Mouse (Mus musculus) heart, postnatal 0 days (tissue): Measurements from ENCODE around the gene Arntl. TPM values are rescaled to one million over a fixed set of nuclear protein-coding genes. Genes with fewer than 3 reads are reported as not detected.
A peak's percentile ranks its signal among the peaks of the same experiment; 100 is the strongest.

Experiments used
- ATAC-seq: fragments of 200-750 bp; cut with Nextera tagmentation; 2 replicates; pipeline ENCODE4 v1.8.0; 2017; ENCODE audit warnings: low read depth, moderate number of reproducible peaks, moderate library complexity; ENCODE audit not compliant: insufficient read depth
- DNase-seq: peaks from one replicate; pipeline ENCODE4 v3.0.0-alpha.2; 2016; ENCODE audit warnings: low spot score
- H3K27ac ChIP-seq: fragments of 300-500 bp; sonication (generic); 2 replicates; pipeline ENCODE4 v1.5.1; 2014; ENCODE audit warnings: low read depth, mild to moderate bottlenecking
- H3K27me3 ChIP-seq: fragments of 300-500 bp; sonication (generic); 2 replicates; pipeline ENCODE4 v1.6.1; 2014; ENCODE audit warnings: low read length, mixed read lengths; ENCODE audit not compliant: control insufficient read depth, insufficient read depth
- H3K36me3 ChIP-seq: fragments of 300-500 bp; sonication (generic); replicated peaks from 2 replicates; pipeline ENCODE4 v1.6.1; 2014; ENCODE audit warnings: low read length, mixed read lengths; ENCODE audit not compliant: control insufficient read depth, insufficient read depth
- H3K4me1 ChIP-seq: fragments of 300-500 bp; sonication (generic); 2 replicates; pipeline ENCODE4 v1.6.1; 2014; ENCODE audit warnings: antibody characterized with exemption; ENCODE audit not compliant: control insufficient read depth, insufficient read depth
- H3K4me2 ChIP-seq: fragments of 300-500 bp; sonication (generic); 2 replicates; pipeline ENCODE4 v1.6.1; 2014; ENCODE audit warnings: low read depth, mild to moderate bottlenecking, low read length, moderate library complexity
- H3K4me3 ChIP-seq: fragments of 300-500 bp; sonication (generic); 2 replicates; pipeline ENCODE4 v1.5.1; 2014; ENCODE audit warnings: low read depth, low read length
- H3K9ac ChIP-seq: fragments of 300-500 bp; sonication (generic); replicated peaks from 2 replicates; pipeline ENCODE4 v1.6.1; 2014; ENCODE audit warnings: low read depth, low read length, mixed read lengths
- H3K9me3 ChIP-seq: fragments of 300-500 bp; sonication (generic); replicated peaks from 2 replicates; pipeline ENCODE4 v1.6.1; 2016; ENCODE audit warnings: low read length; ENCODE audit not compliant: control insufficient read depth
- CTCF ChIP-seq: IDR thresholded peaks from 2 replicates; pipeline ENCODE4 v1.5.1; 2016; ENCODE audit warnings: antibody characterized with exemption, control low read depth, low read depth
- EP300 ChIP-seq: IDR thresholded peaks from 2 replicates; pipeline ENCODE4 v1.6.1; 2016; ENCODE audit warnings: antibody characterized with exemption, low read depth
- WGBS: fragments of 180-500 bp; shearing (Covaris S2); extraction: QIAGEN DNeasy Blood & Tissue Kit; methylation state at CpG from one replicate; pipeline ENCODE4 v1.1.7; 2014; 5-methylcytosine and 5-hydroxymethylcytosine counted together
- polyA plus RNA-seq: library from polyadenylated mRNA; unstranded; fragments of >200 nt; fragmentation: Nextera tagmentation; extraction: Ambion mirVana; gene quantifications from 2 replicates; pipeline ENCODE4 v1.2.1, GENCODE M21; 2015
- total RNA-seq: library from RNA; depleted of rRNA; stranded (reverse); fragments of >200 nt; gene quantifications from 2 replicates; pipeline ENCODE4 v1.2.3, GENCODE M21; 2014; ENCODE audit warnings: low replicate concordance

Arntl gene
- total and polyA plus RNA-seq, 2 experiments from 2014 or later = 4.6 to 9.3 TPM

DNA sequence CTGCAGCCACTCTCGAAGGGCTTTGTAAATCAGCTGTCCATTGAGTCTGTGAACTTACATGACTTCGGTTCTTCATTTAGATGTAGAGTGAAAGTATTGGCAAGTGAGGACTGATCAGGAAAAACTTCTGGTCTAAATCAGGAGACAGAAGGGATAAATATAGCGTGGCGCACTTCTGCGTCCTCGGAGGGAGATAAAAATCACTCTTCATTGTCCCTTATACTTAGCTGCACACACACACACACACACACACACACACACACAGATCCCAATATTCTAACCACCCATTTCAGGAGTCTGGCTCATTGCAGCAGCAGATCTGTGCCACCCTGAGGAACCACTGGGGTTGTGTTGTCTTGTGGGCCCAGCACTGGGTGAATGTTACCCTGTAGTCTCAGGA is 44.3 kb downstream of the Arntl start:
- WGBS = 28% methylated on average over 6 of the region's 6 CpGs
- TF ChIP-seq EP300 = no peak
- no peak for TF ChIP-seq CTCF
- Histone ChIP-seq H3K9ac (no peak overlapping the region), H3K9me3 (no peaks in the 10 kb centered on the region), H3K27ac (peak overlapping the region; percentile 95), H3K4me2 (peak overlapping the region; percentile 32; the same call in 1 of the 2 replicates), H3K27me3 (no peaks in the 10 kb centered on the region), H3K4me3 (no peak overlapping the region), H3K36me3 (no peaks in the 10 kb centered on the region; the same call in 1 of the 2 replicates), H3K4me1 (peaks cover 40% of the 10 kb centered on the region)
- ATAC-seq = no peak
- no peak for DNase-seq

DNA sequence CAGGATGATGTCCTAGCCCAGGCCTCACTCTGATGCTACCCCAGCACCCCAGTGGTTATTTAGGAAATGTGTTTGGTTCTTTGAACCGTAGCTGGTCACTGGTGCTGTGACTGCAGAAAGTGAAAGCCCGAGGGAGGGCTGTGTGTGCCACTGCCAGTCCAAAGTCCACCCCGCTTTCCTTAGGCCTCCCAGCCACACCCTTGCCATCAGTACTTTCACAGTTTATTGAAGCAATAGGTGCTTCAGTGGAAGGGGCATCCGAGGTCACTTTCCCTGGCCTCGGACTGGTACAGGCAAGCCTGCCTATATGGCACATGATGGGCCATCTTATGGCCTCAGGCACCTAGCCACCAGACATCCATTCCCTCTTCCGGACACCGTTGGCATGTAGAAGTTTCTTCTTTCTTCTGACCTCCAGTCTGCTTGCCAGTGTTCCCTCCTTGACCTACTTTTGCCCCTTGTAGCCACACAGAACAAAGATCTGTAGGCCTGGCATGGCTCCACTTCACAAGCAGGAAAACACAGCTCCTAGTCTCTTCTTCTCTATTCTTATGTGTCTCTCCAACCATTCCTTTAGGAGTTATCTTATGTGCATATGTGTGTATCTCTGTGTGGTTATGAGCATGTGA is 46.6 kb downstream of the Arntl start:
- no peak for TF ChIP-seq CTCF
- TF ChIP-seq EP300 = no peak
- no peaks in the 10 kb centered on the region for H3K36me3 ChIP-seq
- no peak overlapping the region for H3K4me3 ChIP-seq
- H3K27me3 ChIP-seq = no peaks in the 10 kb centered on the region
- peaks cover 33% of the 10 kb centered on the region for H3K4me1 ChIP-seq
- H3K27ac ChIP-seq = no peak overlapping the region
- no peaks in the 10 kb centered on the region for H3K9me3 ChIP-seq
- no peak for DNase-seq
- no peak overlapping the region for H3K4me2 ChIP-seq
- WGBS = 91% methylated on average over 7 of the region's 7 CpGs
- H3K9ac ChIP-seq = no peak overlapping the region
- no peak for ATAC-seq

DNA sequence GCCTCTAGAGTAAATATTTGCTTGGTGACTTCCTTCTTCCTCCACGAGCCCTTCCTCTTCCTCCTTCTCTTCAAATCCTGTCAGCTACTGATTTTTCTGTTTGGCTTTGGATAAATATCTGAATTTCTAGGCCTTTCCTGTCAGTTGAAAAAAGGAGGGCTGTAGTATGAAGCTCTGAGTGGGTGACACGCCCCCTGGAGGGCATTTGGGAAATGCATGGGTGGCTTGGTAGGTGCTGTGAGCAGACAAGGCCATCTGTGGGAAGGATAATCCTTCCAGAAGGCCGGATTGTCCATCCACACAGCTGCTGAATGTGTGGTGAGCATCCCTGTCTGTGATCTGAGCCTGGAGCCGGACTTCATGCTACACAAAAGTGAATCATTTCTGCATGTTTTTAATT is 48.8 kb downstream of the Arntl start:
- Histone ChIP-seq H3K4me1 (peaks cover 26% of the 10 kb centered on the region), H3K9ac (no peak overlapping the region), H3K27ac (no peak overlapping the region), H3K36me3 (no peaks in the 10 kb centered on the region), H3K9me3 (no peaks in the 10 kb centered on the region), H3K4me2 (no peak overlapping the region), H3K4me3 (no peak overlapping the region), H3K27me3 (no peaks in the 10 kb centered on the region)
- DNase-seq (no peak), ATAC-seq (no peak)
- TF ChIP-seq EP300 (no peak), CTCF (peak; percentile 57)
- whole genome bisulfite sequencing = 56% methylated on average over 4 of the region's 4 CpGs

DNA sequence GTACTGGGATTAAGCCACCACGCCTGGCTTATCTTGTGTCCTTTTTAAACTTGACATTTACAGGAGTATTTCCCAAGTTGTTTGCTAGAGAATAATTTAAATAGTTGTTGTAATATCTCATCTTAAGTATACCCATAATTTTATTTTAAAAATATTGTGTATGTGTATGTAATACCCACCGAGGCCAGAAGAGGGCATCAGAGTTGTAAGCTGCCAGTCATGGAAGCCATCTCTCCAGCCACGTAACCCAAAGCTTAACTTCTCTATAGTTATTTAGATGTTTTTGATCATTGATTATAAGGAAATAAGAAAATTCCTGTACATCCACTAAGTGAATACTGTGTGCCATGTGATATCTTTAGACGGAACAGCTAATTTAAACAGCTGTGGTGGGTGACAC is 51.2 kb downstream of the Arntl start:
- Histone ChIP-seq H3K9me3 (no peaks in the 10 kb centered on the region), H3K4me1 (peaks cover 12% of the 10 kb centered on the region), H3K36me3 (no peaks in the 10 kb centered on the region), H3K4me2 (no peak overlapping the region), H3K27ac (no peak overlapping the region), H3K4me3 (no peak overlapping the region), H3K27me3 (no peaks in the 10 kb centered on the region), H3K9ac (no peak overlapping the region)
- TF ChIP-seq CTCF = peak; percentile 45
- no peak for TF ChIP-seq EP300
- DNase-seq (no peak), ATAC-seq (no peak)
- WGBS = 68% methylated on average over 4 of the region's 4 CpGs

DNA sequence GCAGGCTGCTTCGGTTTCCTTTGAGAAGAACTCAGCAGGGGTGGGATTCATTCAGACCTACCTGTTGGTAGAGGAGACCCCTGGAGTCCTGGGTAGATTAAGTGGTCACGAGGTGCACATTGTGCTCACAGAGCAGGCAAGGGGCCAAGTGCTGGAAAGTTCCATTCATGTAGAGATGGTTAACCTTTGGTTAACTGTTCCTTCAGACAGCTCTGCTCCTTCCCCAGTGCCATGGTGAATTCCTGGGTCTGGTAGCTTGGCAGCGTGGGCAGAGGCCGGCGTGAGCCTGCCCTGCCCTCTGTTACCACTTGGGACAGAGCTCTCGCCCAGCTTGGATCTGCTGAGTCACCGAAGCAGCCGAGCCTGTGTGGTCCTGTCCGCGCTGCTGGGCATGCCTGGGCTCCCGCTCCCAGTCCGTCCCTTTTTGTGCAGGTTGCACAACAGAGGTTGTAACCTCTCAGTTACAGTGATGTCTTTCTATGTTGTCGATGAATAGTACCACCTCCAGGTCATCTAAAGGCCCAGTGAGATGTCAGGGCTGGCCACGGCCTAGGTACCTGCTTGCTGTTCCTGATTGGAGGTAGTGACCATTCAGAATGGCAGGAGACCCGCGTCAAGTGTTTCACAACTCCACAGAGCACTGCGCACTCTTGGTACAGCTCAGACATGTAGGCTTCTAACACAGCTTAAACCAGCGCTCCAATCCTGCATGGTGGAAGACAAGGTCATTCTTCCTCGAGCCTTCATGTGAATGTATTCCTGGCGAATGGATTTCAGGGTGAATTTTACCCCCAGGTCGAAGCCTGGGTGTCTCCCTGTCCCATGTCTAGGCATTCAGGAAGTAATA is 53.3 kb downstream of the Arntl start:
- H3K27me3 ChIP-seq = no peaks in the 10 kb centered on the region
- DNase-seq (no peak), ATAC-seq (peak; percentile 71)
- H3K27ac ChIP-seq = peak overlapping the region; percentile 22; the same call in 1 of the 2 replicates
- TF ChIP-seq EP300 (no peak), CTCF (no peak)
- 71% methylated on average over 21 of the region's 21 CpGs for WGBS
- H3K36me3 ChIP-seq = no peaks in the 10 kb centered on the region
- no peaks in the 10 kb centered on the region for H3K9me3 ChIP-seq
- no peak overlapping the region for H3K9ac ChIP-seq
- H3K4me1 ChIP-seq = peaks cover 12% of the 10 kb centered on the region
- H3K4me2 ChIP-seq = no peak overlapping the region
- H3K4me3 ChIP-seq = no peak overlapping the region
